Mouse (Mus musculus) granulocyte monocyte progenitor cell, adult 5-6 weeks (primary cell): ENCODE results near the gene Retreg2. TPM values are rescaled to one million over a fixed set of nuclear protein-coding genes. Genes with fewer than 3 reads are reported as not detected.

Source experiments
- ATAC-seq: replicated peaks from 2 replicates; pipeline ENCODE4 v1.8.0; 2016; ENCODE audit warnings: mild to moderate bottlenecking, moderate TSS enrichment, inconsistent platforms; ENCODE audit not compliant: poor library complexity, severe bottlenecking
- total RNA-seq, 2 experiments: library from RNA; stranded (forward) in 1 of 2; stranded (reverse) in 1 of 2; fragments of 200-712, 200-1000 nt in 1 of 2; fragments of >200 nt in 1 of 2; fragmentation: Nextera tagmentation in 1 of 2; gene quantifications; 2 replicates each; pipeline ENCODE4 v1.2.3; 2014 to 2017

Gene Retreg2
- total RNA-seq (2014; fragmentation: Nextera tagmentation) (38.3 and 68.0 TPM in 2 replicates), total RNA-seq (2017) (35.5 and 52.0 TPM in 2 replicates)

GRCm38 (mm10) chr1:75142301-75143261 is at the start of gene Retreg2, which contains the start of gene Cnppd1:
Gene Retreg2, plus strand, starts transcription at chr1:75142778.
Gene Cnppd1, minus strand, starts transcription at chr1:75142711.
- peak; percentile 65 for ATAC-seq

DNA sequence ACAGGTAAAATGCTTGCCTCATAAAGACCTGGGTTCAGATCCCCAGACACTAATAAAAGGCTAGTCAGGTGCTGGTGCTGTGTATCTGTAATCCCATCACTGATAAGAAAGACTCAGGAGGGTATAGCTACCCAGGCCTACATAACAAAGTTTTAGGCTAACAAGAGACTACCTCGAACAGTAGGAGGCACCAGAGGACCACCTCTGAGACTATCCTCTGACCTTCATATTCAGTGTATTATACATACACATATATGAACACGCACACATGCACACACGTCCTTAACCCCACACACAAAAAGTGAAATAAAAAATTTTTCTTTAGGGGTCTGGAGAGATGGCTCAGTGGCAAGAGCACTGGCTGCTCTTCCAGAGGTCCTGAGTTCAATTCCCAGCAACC is 20.4 kb upstream of the Retreg2 start:
- ATAC-seq, result no peak

DNA sequence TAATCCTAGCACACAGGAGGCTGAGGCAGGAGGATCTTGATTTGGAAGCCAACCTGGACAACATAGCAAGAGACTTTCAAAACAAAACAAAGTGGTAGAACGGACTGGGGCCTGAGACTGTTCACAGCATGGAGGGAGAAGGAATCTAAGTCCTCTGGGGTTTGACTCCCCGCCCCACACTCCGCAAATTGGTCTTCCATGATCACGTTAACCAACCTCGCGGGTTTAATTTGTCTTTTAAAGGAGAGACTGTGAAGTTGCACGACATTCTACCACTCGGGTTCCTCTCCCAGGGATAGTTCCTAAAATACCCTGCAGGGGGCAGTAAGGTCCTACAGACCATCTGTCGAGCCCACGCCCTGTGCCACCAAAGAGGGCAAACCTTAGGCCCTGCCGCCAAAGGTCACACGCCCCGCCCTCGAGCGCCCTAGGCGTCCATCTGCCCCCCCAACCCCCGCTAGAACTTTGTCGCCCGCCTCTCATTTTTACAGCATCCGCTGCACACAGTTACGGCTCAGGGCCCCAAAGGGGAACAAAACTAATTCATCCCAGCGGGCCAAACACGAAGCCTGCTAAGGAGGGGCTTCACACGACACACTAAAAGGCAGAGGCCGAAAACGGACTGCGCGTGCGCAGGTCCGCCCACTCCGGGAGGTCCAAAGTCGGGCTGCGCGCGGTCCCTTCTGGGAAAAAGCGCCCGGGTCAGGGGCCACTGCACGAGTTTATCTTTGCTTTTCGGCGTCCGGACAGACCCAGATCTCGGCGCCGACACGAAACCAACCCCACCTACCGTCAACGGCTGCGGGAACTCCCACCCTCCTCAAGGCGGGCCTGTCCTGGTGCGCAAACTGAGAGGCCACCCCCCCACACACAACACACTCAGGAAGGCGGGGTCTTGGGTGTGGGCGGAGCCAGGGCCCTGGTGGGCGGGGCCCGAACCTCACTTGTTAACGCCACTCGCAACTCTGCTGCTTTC is 17.9 kb upstream of the Retreg2 start, which contains the start of gene Nhej1:
Nhej1 (minus strand) TSS at position 855 of the 976 bp plus-strand sequence.
- peak; percentile 91 for ATAC-seq

DNA sequence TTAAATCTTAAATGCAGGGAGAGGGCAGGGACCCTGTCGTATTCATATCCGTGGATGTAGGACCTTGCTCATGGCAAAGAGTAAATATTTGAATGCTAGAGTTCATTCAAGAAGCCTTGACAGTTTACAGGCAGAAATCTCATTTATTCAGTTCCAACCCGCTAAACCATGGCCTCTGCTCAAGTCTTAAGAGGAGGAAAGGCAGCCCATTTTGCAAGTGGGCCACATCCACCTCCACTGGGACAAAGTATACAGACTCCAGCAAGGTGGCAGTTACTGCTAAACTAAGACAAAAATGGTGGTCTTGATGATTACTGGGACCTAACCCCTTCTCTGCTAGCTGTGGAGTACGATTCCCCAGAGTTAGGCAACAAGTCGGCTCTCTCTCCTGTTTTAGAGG is 17.2 kb upstream of the Retreg2 start:
- ATAC-seq, result no peak

DNA sequence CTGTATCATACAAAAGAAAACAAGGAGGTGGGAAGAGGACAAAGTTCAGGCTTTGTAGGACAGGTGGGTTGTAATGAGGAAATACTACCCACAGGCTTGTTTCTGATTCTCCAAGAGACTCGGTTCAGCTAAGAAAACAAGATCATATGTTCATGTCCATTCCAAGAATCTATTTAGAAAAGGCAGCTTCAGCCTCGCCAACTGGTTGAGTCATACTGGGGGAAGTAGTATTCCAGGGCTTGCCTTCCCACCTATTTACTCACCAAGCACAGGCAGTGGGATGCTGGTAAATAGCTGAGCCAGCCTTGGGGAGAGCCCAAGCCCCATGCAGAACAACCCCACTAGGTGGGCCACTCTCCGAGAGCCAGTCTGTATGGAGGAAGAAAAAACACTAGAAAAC is 13.9 kb upstream of the Retreg2 start:
- ATAC-seq, result no peak

DNA sequence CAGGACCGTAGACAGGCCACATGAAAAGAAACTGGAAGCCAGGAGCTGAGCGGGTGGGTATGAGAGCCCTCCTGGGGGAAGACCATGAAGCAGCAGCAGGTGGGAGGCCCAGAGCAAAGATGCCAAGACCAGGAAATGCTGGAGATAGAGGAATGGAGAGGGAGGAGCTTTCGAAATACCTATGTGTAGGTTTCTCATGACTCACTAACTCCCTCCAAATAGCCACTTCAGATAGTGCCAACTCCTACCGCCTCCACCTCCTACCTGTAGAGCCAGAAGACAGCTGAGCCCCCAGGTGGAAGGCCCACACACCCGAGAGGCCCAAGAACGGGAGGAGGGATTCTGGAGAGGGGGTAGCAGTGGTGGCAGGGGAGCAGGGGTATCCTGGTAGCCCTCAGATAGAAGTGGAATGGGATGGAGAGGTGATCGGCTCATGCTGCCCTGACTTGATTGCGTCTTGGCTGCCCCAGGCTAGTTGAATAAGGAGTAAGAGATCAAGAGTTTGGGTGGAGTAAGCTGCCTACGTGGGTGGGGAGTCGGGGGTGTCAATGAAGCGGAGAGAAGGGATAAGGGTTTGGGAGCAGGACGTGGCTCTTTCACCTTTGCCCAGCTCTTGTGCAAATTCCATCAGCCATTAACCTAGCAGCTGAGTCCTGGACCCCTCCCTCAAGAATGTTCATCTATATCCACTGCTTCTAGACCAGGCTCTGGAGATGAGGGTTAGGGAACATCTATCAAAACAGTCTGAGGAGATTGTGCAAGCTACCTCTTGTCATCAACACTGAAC is 9.0 kb upstream of the Retreg2 start, which contains the start of gene Slc23a3:
Slc23a3 (minus strand) TSS at position 470 of the 787 bp plus-strand sequence.
- ATAC-seq, result no peak

DNA sequence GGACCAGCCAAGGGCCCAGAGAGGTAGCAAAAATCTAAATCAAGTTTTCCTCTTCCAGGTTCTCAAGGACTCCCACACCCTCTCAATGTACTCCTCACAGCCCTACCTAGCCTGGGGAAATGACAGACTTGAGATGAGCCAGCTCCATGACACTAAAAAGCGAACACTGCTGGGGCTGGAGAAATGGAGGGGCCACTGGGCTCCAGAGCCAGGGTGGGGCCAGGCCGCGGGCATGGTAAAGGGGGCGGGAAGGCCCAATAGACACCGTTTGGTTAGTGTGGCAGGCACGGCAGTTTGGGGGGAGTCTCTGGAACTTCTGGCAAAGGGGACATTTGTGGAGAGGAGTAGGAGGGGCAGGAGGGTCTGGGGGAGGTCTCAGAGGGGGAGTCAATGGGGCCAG is 6.3 kb upstream of the Retreg2 start:
- no peak for ATAC-seq

DNA sequence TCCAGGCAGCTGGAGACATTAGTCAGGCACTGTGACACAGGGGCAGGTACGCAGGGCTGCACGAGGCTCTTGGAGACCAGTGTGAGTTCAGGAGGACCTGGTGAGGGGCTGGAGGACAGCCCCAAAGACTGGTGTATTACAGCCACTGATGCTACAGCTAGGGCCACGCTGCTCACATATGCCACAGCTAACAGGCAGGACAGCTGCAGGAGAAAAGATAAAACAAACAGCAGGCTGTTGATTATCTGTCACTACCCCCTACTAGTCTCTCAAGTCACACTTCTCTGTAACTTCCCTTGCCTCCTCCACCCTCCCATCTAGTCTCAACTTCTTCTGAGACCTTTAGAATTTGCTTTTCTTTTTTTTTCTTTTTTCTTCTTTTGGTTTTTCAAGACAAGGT is 5.8 kb upstream of the Retreg2 start:
- ATAC-seq, result no peak

DNA sequence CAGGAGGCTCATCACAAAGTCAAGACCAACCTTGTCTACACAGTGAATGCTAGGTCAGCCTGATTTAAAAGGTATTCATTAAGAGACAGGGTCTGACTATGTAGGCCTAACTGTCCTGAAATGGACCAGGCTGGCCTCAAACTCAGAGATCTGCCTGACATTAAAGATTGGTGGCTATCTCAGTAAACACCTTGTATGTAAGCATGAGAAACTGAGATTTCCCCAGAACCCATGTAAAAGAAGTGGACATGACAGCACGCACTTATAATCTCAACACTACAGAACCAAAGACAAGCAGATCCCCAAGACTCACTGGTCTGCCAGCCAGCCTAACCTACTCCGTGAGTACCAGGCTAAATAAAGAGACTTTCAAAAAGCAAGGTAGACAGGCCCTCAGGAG is 4.1 kb upstream of the Retreg2 start:
- no peak for ATAC-seq

DNA sequence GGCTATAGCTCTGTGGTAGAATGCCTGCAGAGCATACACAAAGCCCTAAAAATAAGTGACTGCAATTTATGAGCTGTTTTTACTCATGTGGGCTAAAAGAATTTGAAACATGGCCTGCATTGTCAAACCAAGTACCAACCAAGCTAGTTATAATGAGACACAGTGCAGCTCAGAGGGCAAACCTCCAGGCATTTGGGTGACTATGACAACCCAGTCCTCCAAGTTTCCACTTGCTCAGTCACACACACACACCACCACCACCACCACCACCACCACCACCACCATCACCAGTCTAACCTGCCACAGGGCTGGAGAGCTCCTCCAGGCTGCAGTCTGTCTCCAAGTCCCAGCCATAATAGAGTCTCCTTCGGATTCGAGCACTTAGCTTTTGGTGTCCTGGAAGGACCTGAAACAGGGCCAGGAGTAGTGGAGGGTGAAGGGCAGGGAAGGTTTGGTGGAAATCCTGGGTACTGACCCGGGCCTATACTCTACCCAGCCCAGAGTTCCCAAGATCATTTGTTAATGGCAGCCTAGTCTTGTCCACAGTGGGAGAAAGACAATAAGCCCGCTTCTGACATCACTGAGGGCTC is 1.9 kb upstream of the Retreg2 start:
- ATAC-seq, result no peak

DNA sequence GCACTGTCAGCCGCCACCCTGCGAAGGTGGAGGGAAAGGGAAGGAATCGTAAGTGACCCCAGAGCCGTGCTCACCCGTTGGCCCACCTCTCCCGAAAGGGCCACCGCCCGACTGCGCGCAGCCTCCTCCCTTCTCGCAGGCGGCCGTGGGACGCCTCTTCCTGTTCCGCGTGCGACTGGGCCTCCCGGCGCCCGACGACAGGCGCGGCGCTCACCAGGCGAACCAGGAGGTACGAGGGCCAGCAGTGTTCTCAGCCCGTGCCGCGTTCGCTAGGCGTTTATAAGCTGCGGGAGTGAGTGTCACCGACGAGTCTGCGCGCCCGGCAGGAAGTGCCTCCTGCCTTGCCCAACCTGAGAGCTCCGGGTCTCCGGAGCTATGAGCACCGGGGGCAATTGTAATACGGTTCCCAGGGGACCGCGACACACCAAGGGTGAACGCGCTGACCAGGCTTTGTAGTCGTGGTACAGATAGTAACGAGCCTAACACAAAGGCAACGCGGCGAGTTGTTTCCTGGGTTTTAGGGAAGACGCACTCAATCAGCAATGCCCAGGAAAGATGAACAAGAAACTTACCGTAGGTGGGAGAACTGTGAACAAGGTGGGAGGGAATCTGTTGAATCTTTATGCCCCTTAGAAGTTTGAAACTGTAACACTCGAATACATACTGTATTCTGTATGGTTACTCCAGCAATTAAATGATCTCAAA is 940 bp upstream of the Retreg2 start:
- ATAC-seq, result peak; percentile 68

DNA sequence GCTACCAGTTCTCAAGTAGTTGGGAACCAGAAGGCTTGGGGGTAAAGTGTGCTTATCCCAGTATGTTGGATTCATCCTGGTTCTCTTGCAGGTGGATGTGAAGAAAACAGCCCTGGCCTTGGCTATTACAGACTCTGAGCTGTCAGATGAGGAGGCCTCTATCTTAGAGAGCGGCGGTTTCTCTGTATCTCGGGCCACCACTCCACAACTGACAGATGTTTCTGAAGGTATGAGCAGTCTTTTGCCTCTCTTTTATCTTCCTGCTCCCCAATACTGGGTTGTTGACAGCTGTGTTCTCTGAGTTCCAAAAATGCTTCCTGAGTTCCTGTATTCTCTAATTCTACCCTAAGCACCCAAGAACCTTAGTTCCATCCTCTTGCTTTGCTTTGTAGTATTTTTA is 3.0 kb downstream of the Retreg2 start:
- ATAC-seq, result no peak

GRCm38 (mm10) chr1:75147411-75148135 is 5.0 kb downstream of the Retreg2 start:
- no peak for ATAC-seq

- ATAC-seq, result no peak
Measured at GRCm38 (mm10) chr1:75148727-75149126, 6.1 kb downstream of the Retreg2 start.

DNA sequence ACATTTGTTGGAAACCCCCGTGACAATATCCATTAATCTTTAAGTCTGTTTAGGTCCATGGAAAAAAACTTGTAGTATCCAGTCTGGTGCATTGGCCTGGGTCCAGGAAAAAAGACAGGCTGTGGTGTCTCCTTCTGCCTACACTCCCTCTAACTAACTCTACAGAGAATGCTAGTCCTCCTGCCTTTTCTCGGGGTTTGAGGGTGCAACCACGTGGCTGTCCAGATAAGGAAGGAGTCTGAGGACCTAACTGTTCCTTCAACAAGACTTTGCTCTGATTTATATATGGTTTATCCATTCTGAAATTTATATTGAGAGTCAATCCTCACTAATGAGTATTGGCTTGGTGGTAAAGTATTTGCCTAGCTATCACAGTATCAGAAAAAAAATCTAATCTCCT is 13.3 kb downstream of the Retreg2 start:
- no peak for ATAC-seq

GRCm38 (mm10) chr1:75158990-75159389 is 16.4 kb downstream of the Retreg2 start:
- ATAC-seq, result no peak

GRCm38 (mm10) chr1:75159540-75160255 is 17.1 kb downstream of the Retreg2 start:
- ATAC-seq, result no peak

DNA sequence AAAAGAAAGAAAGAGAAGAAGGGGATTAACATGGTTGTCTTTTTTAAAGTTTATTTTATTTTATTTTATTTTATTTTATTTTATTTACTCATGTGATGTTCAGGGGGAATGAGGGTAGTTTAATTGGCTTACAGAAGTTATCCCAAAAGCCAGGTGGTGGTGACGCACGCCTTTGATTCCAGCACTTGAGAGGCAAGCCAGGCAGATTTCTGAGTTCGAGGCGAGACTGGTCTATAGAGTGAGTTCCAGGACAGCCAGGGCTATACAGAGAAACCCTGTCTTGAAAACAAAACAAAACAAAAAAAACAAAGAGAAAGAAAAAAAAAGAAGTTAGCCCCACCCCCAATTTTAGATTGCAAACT is 17.7 kb downstream of the Retreg2 start:
- no peak for ATAC-seq
